Mouse (Mus musculus) MEL (cell line): ENCODE measurements around the gene Afg1l. TPM values are rescaled to one million over a fixed set of nuclear protein-coding genes. Genes with fewer than 3 reads are reported as not detected.
A peak's percentile ranks its signal among the peaks of the same experiment; 100 is the strongest.

ENCODE experiments used
- DNase-seq: peaks from one replicate; pipeline ENCODE4 v3.0.0; 2011; ENCODE audit warnings: low read depth, low spot score
- H3K27ac ChIP-seq: 2 replicates; pipeline ENCODE4 v1.5.1; 2012; ENCODE audit warnings: low read depth, mild to moderate bottlenecking, control low read depth, low read length, moderate library complexity; ENCODE audit not compliant: control insufficient read depth
- H3K27me3 ChIP-seq, 2 experiments: fragments of 150-350 bp in 1 of 2; sonication (generic) in 1 of 2; 2 replicates each; pipeline ENCODE4 v1.6.1; 2012; ENCODE audit warnings: low read length in 2 of 2, mild to moderate bottlenecking in 2 of 2, improper control_type of control experiment in 1 of 2, moderate library complexity in 1 of 2; ENCODE audit not compliant: insufficient read depth in 2 of 2, control insufficient read depth in 1 of 2
- H3K36me3 ChIP-seq, 2 experiments: 2 replicates each; pipeline ENCODE4 v1.6.1; 2012 to 2014; ENCODE audit warnings: low read length in 2 of 2, improper control_type of control experiment in 1 of 2, inconsistent platforms in 1 of 2, mild to moderate bottlenecking in 1 of 2; ENCODE audit not compliant: insufficient read depth in 2 of 2, control insufficient read depth in 1 of 2
- H3K4me1 ChIP-seq, 2 experiments: fragments of 150-350 bp in 1 of 2; sonication (generic) in 1 of 2; 2 replicates each; pipeline ENCODE4 v1.6.1; 2012; ENCODE audit warnings: low read length in 2 of 2, improper control_type of control experiment in 1 of 2, mild to moderate bottlenecking in 1 of 2; ENCODE audit not compliant: insufficient read depth in 2 of 2, control insufficient read depth in 1 of 2
- H3K4me3 ChIP-seq, 2 experiments: fragments of 150-350 bp in 1 of 2; sonication (generic) in 1 of 2; 2 replicates each; pipeline ENCODE4 v1.5.1; 2012; ENCODE audit warnings: low read depth in 2 of 2, low read length in 2 of 2, mild to moderate bottlenecking in 2 of 2, moderate library complexity in 2 of 2, control low read depth in 1 of 2, improper control_type of control experiment in 1 of 2; ENCODE audit not compliant: control insufficient read depth in 1 of 2, insufficient read depth in 1 of 2
- H3K79me2 ChIP-seq: 2 replicates; pipeline ENCODE4 v1.6.1; 2012; ENCODE audit warnings: mild to moderate bottlenecking, low read length, moderate library complexity; ENCODE audit not compliant: control insufficient read depth, poor library complexity, insufficient read depth
- H3K9ac ChIP-seq: 2 replicates; pipeline ENCODE4 v1.6.1; 2012; ENCODE audit warnings: low read depth, mild to moderate bottlenecking, control low read depth, low read length, moderate library complexity; ENCODE audit not compliant: control insufficient read depth, poor library complexity, severe bottlenecking
- H3K9me3 ChIP-seq: fragments of 150-350 bp; sonication (generic); replicated peaks from 2 replicates; pipeline ENCODE4 v1.6.1; 2012; ENCODE audit warnings: mild to moderate bottlenecking, low read length, improper control_type of control experiment, moderate library complexity; ENCODE audit not compliant: insufficient read depth
- CHD1 ChIP-seq: IDR thresholded peaks from 2 replicates; pipeline ENCODE4 v1.6.1; 2012; ENCODE audit warnings: low read depth, mild to moderate bottlenecking, inconsistent platforms, low read length, improper control_type of control experiment
- GATA1 ChIP-seq: IDR thresholded peaks from 2 replicates; pipeline ENCODE4 v1.6.1; 2011; ENCODE audit warnings: low read depth, low read length, improper control_type of control experiment
- JUND ChIP-seq: IDR thresholded peaks from 2 replicates; pipeline ENCODE4 v1.6.1; 2011; ENCODE audit warnings: low read depth, mild to moderate bottlenecking, improper control_type of control experiment, low read length
- MAX ChIP-seq: IDR thresholded peaks from 2 replicates; pipeline ENCODE4 v1.6.1; 2011; ENCODE audit warnings: low read length, improper control_type of control experiment
- MYB ChIP-seq: IDR thresholded peaks from 2 replicates; pipeline ENCODE4 v1.6.1; 2011; ENCODE audit warnings: mild to moderate bottlenecking, low read depth, low read length, improper control_type of control experiment
- MYC ChIP-seq: IDR thresholded peaks from 2 replicates; pipeline ENCODE4 v1.6.1; 2011; ENCODE audit warnings: low read depth, mild to moderate bottlenecking, low read length, improper control_type of control experiment, moderate library complexity
- NRF1 ChIP-seq: IDR thresholded peaks from 2 replicates; pipeline ENCODE4 v1.6.1; 2014; ENCODE audit warnings: low read depth, mild to moderate bottlenecking, inconsistent platforms, low read length, improper control_type of control experiment, moderate library complexity; ENCODE audit not compliant: poor library complexity, insufficient read depth, severe bottlenecking
- POLR2AphosphoS2 ChIP-seq: IDR thresholded peaks from 2 replicates; pipeline ENCODE4 v1.6.1; 2011; ENCODE audit warnings: low read length, improper control_type of control experiment
- USF1 ChIP-seq: IDR thresholded peaks from 2 replicates; pipeline ENCODE4 v1.6.1; 2014; ENCODE audit warnings: low read depth, mild to moderate bottlenecking, inconsistent platforms, low read length, improper control_type of control experiment, moderate library complexity
- ZNF384 ChIP-seq: IDR thresholded peaks from 2 replicates; pipeline ENCODE4 v1.6.1; 2012; ENCODE audit warnings: low read depth, mild to moderate bottlenecking, inconsistent platforms, low read length, improper control_type of control experiment
- polyA plus RNA-seq, 2 experiments: library from polyadenylated mRNA; stranded (reverse) in 1 of 2; unstranded in 1 of 2; fragments of >175 nt in 1 of 2; fragments of >200 nt in 1 of 2; gene quantifications; 2 replicates each; pipeline versions ENCODE4 v1.2.1 to v1.2.4; 2012; ENCODE audit warnings: low replicate concordance in 2 of 2, low read depth in 1 of 2; ENCODE audit not compliant: insufficient read length in 2 of 2, insufficient read depth in 1 of 2, missing spikeins in 1 of 2
- total RNA-seq: library from RNA; depleted of rRNA; stranded (reverse); fragments of 300-350 nt; gene quantifications from 2 replicates; pipeline ENCODE4 v1.2.3, GENCODE M21; 2012

The Afg1l gene
- total and polyA plus RNA-seq, 3 experiments, result 3.4 to 3.7 TPM; not detected in 1

- Histone ChIP-seq H3K36me3 (no peaks in the 10 kb centered on the region; a peak in 2 of 4 replicates), H3K4me3 (no peak overlapping the region; a peak in 1 of 4 replicates), H3K27ac (no peak overlapping the region), H3K79me2 (no peaks in the 10 kb centered on the region), H3K9ac (0 out of 2 replicates have a peak overlapping the region, but pooled peaks have one; percentile 15), H3K27me3 (no peaks in the 10 kb centered on the region; a peak in 1 of 4 replicates), H3K9me3 (no peaks in the 10 kb centered on the region)
- DNase-seq, result peak; percentile 37
- TF ChIP-seq JUND (0 out of 2 replicates have a peak, but pooled peaks have one; percentile 29), ZNF384 (no peak)
- TF ChIP-seq, all 39 proteins: peak for 1
- H3K4me1 ChIP-seq, result peaks cover 0 to 7% of the 10 kb centered on the region in 2 experiments; a peak in 2 of 4 replicates
Observed at GRCm38 (mm10) chr10:42488606-42489296, 10.4 kb upstream of the Afg1l start.

GRCm38 (mm10) chr10:42480719-42481118, 2.4 kb upstream of the Afg1l start:
- peaks cover 5 to 21% of the 10 kb centered on the region in 2 experiments for H3K4me1 ChIP-seq
- H3K4me3 ChIP-seq, result no peak overlapping the region
- H3K9me3 ChIP-seq, result no peaks in the 10 kb centered on the region
- DNase-seq, result peak; percentile 54
- no peaks in the 10 kb centered on the region for H3K27me3 ChIP-seq
- no peak overlapping the region for H3K9ac ChIP-seq
- TF ChIP-seq GATA1 (0 out of 2 replicates have a peak, but pooled peaks have one; percentile 39), POLR2AphosphoS2 (no peak)
- H3K36me3 ChIP-seq, result peaks cover 0 to 25% of the 10 kb centered on the region in 2 experiments; a peak in 2 of 4 replicates
- peaks cover 11% of the 10 kb centered on the region for H3K79me2 ChIP-seq
- H3K27ac ChIP-seq, result no peak overlapping the region

- Histone ChIP-seq H3K9me3 (no peaks in the 10 kb centered on the region), H3K27me3 (no peaks in the 10 kb centered on the region), H3K36me3 (peaks cover 0 to 25% of the 10 kb centered on the region in 2 experiments; a peak in 2 of 4 replicates), H3K79me2 (peaks cover 13% of the 10 kb centered on the region), H3K4me3 (peak overlapping the region; percentile 81 to 92), H3K4me1 (peaks cover 5 to 21% of the 10 kb centered on the region in 2 experiments), H3K27ac (peak overlapping the region; percentile 90)
- peak; percentile 54 for DNase-seq
- TF ChIP-seq NRF1 (no peak), MYB (no peak), USF1 (peak; percentile 85), MYC (0 out of 2 replicates have a peak, but pooled peaks have one; percentile 31), CHD1 (no peak), MAX (peak; percentile 81)
- TF ChIP-seq, all 39 proteins: peak for 3
- peak overlapping the region; percentile 97 for H3K9ac ChIP-seq
Observed at GRCm38 (mm10) chr10:42477550-42478340, 620 bp downstream of the Afg1l start.
